Mouse (Mus musculus): ENCODE data around the gene Ndufv3. TPM values are rescaled to one million over a fixed set of nuclear protein-coding genes. Genes with fewer than 3 reads are reported as not detected.
"Not testable (repeated sequence)": the region's sequence is repeated elsewhere in the genome, so short reads cannot be mapped to it uniquely, and the experiment has no call there.

Ndufv3 gene
- polyA plus RNA-seq, 1 experiment from 2014 or later: 513 TPM

- Histone ChIP-seq H3K4me2 (ENCODE audit: low read depth, low read length) (no peak overlapping the region), H3K36me3 (ENCODE audit: control insufficient read depth, insufficient read depth, low read length) (peaks cover 23% of the 10 kb centered on the region), H3K4me1 (ENCODE audit: control insufficient read depth, insufficient read depth, low read length) (peaks cover 11% of the 10 kb centered on the region), H3K27ac (ENCODE audit: low read depth, low read length) (no peak overlapping the region), H3K9me3 (ENCODE audit: control insufficient read depth, low read length) (no peaks in the 10 kb centered on the region), H3K9ac (replicated peaks; ENCODE audit: low read depth, low read length) (no peak overlapping the region), H3K4me3 (ENCODE audit: low read depth, low read length) (no peak overlapping the region), H3K27me3 (ENCODE audit: control insufficient read depth, insufficient read depth, low read length) (no peaks in the 10 kb centered on the region)
- 95% methylated on average over 4 of the region's 4 CpGs for WGBS
- no peak for ATAC-seq (ENCODE audit: low read depth)
Measured at GRCm38 (mm10) chr17:31525114-31525513, 5.2 kb downstream of the Ndufv3 start.

- H3K27ac ChIP-seq (ENCODE audit: low read depth, low read length): no peak overlapping the region
- no peak overlapping the region for H3K4me3 ChIP-seq (ENCODE audit: low read depth, low read length)
- no peak for ATAC-seq (ENCODE audit: low read depth)
- H3K4me2 ChIP-seq (ENCODE audit: low read depth, low read length): no peak overlapping the region
- no peaks in the 10 kb centered on the region for H3K9me3 ChIP-seq (ENCODE audit: control insufficient read depth, low read length)
- no peak overlapping the region for H3K9ac ChIP-seq (replicated peaks; ENCODE audit: low read depth, low read length)
- WGBS: 100% methylated on average over 3 of the region's 3 CpGs
- no peaks in the 10 kb centered on the region for H3K27me3 ChIP-seq (ENCODE audit: control insufficient read depth, insufficient read depth, low read length)
- H3K36me3 ChIP-seq (ENCODE audit: control insufficient read depth, insufficient read depth, low read length): peaks cover 26% of the 10 kb centered on the region
- peaks cover 10% of the 10 kb centered on the region for H3K4me1 ChIP-seq (ENCODE audit: control insufficient read depth, insufficient read depth, low read length)
Measured at GRCm38 (mm10) chr17:31525816-31526215, 5.9 kb downstream of the Ndufv3 start.

- 17% methylated on average over 15 of the region's 15 CpGs for WGBS
- H3K27ac ChIP-seq (ENCODE audit: low read depth, low read length): no peak overlapping the region
- no peak overlapping the region for H3K9ac ChIP-seq (replicated peaks; ENCODE audit: low read depth, low read length)
- no peaks in the 10 kb centered on the region for H3K27me3 ChIP-seq (ENCODE audit: control insufficient read depth, insufficient read depth, low read length)
- peak overlapping the region; percentile 25; the same call in 1 of the 2 replicates for H3K4me2 ChIP-seq (ENCODE audit: low read depth, low read length)
- H3K4me1 ChIP-seq (ENCODE audit: control insufficient read depth, insufficient read depth, low read length): no peaks in the 10 kb centered on the region
- H3K36me3 ChIP-seq (ENCODE audit: control insufficient read depth, insufficient read depth, low read length): peaks cover 30% of the 10 kb centered on the region
- no peaks in the 10 kb centered on the region for H3K9me3 ChIP-seq (ENCODE audit: control insufficient read depth, low read length)
- ATAC-seq (ENCODE audit: low read depth): peak; percentile 56; the same call in 1 of the 2 replicates
- no peak overlapping the region for H3K4me3 ChIP-seq (ENCODE audit: low read depth, low read length)
Measured at GRCm38 (mm10) chr17:31529314-31529713, 9.4 kb downstream of the Ndufv3 start.

- Histone ChIP-seq H3K36me3 (ENCODE audit: control insufficient read depth, insufficient read depth, low read length) (peaks cover 30% of the 10 kb centered on the region), H3K4me3 (ENCODE audit: low read depth, low read length) (no peak overlapping the region), H3K27me3 (ENCODE audit: control insufficient read depth, insufficient read depth, low read length) (no peaks in the 10 kb centered on the region), H3K27ac (ENCODE audit: low read depth, low read length) (no peak overlapping the region), H3K4me2 (ENCODE audit: low read depth, low read length) (no peak overlapping the region), H3K9me3 (ENCODE audit: control insufficient read depth, low read length) (no peaks in the 10 kb centered on the region), H3K4me1 (ENCODE audit: control insufficient read depth, insufficient read depth, low read length) (peaks cover 10% of the 10 kb centered on the region), H3K9ac (replicated peaks; ENCODE audit: low read depth, low read length) (no peak overlapping the region)
- 88% methylated on average over 14 of the region's 14 CpGs for WGBS
- ATAC-seq (ENCODE audit: low read depth): no peak
Measured at GRCm38 (mm10) chr17:31531441-31532158, 11.7 kb downstream of the Ndufv3 start.

GRCm38 (mm10) chr17:31532331-31532730 is 12.4 kb downstream of the Ndufv3 start:
- not testable (repeated sequence) for H3K4me2 ChIP-seq (ENCODE audit: low read depth, low read length); H3K27me3 ChIP-seq (ENCODE audit: control insufficient read depth, insufficient read depth, low read length); H3K9me3 ChIP-seq (ENCODE audit: control insufficient read depth, low read length); H3K27ac ChIP-seq (ENCODE audit: low read depth, low read length); H3K9ac ChIP-seq (replicated peaks; ENCODE audit: low read depth, low read length); H3K4me3 ChIP-seq (ENCODE audit: low read depth, low read length); ATAC-seq (ENCODE audit: low read depth)
- 96% methylated on average over 3 of the region's 4 CpGs for WGBS
- H3K4me1 ChIP-seq (ENCODE audit: control insufficient read depth, insufficient read depth, low read length): peaks cover 10% of the 10 kb centered on the region
- peaks cover 27% of the 10 kb centered on the region for H3K36me3 ChIP-seq (ENCODE audit: control insufficient read depth, insufficient read depth, low read length)

GRCm38 (mm10) chr17:31535358-31535757 is 15.4 kb downstream of the Ndufv3 start:
- peaks cover 6% of the 10 kb centered on the region; the same call in 1 of the 2 replicates for H3K36me3 ChIP-seq (ENCODE audit: control insufficient read depth, insufficient read depth, low read length)
- H3K9ac ChIP-seq (replicated peaks; ENCODE audit: low read depth, low read length): peak overlapping the region; percentile 21; the same call in 1 of the 2 replicates
- H3K4me2 ChIP-seq (ENCODE audit: low read depth, low read length): peak overlapping the region; percentile 11; the same call in 1 of the 2 replicates
- WGBS: 65% methylated on average over 4 of the region's 4 CpGs
- no peak overlapping the region for H3K4me3 ChIP-seq (ENCODE audit: low read depth, low read length)
- no peaks in the 10 kb centered on the region for H3K27me3 ChIP-seq (ENCODE audit: control insufficient read depth, insufficient read depth, low read length)
- peak; percentile 36; the same call in 1 of the 2 replicates for ATAC-seq (ENCODE audit: low read depth)
- no peaks in the 10 kb centered on the region for H3K9me3 ChIP-seq (ENCODE audit: control insufficient read depth, low read length)
- peak overlapping the region; percentile 86 for H3K27ac ChIP-seq (ENCODE audit: low read depth, low read length)
- peaks cover 14% of the 10 kb centered on the region for H3K4me1 ChIP-seq (ENCODE audit: control insufficient read depth, insufficient read depth, low read length)

GRCm38 (mm10) chr17:31535871-31536629 is 16.1 kb downstream of the Ndufv3 start:
- H3K4me3 ChIP-seq (ENCODE audit: low read depth, low read length): no peak overlapping the region
- H3K4me1 ChIP-seq (ENCODE audit: control insufficient read depth, insufficient read depth, low read length): peaks cover 17% of the 10 kb centered on the region
- peaks cover 2% of the 10 kb centered on the region; the same call in 1 of the 2 replicates for H3K36me3 ChIP-seq (ENCODE audit: control insufficient read depth, insufficient read depth, low read length)
- peak overlapping the region; percentile 11; the same call in 1 of the 2 replicates for H3K4me2 ChIP-seq (ENCODE audit: low read depth, low read length)
- WGBS: 16% methylated on average over 8 of the region's 8 CpGs
- ATAC-seq (ENCODE audit: low read depth): peak; percentile 89; the same call in 1 of the 2 replicates
- H3K9me3 ChIP-seq (ENCODE audit: control insufficient read depth, low read length): no peaks in the 10 kb centered on the region
- H3K27ac ChIP-seq (ENCODE audit: low read depth, low read length): peak overlapping the region; percentile 86
- H3K27me3 ChIP-seq (ENCODE audit: control insufficient read depth, insufficient read depth, low read length): no peaks in the 10 kb centered on the region
- H3K9ac ChIP-seq (replicated peaks; ENCODE audit: low read depth, low read length): peak overlapping the region; percentile 21; the same call in 1 of the 2 replicates

- ATAC-seq (ENCODE audit: low read depth): no peak
- H3K27ac ChIP-seq (ENCODE audit: low read depth, low read length): peak overlapping the region; percentile 29; the same call in 1 of the 2 replicates
Measured at GRCm38 (mm10) chr17:31540101-31540500, 20.2 kb downstream of the Ndufv3 start.

More at GRCm38 (mm10) chr17:31540101-31540500, 20.2 kb downstream of the Ndufv3 start:
- no peak overlapping the region for H3K4me2 ChIP-seq (ENCODE audit: low read depth, low read length)
- no peaks in the 10 kb centered on the region for H3K27me3 ChIP-seq (ENCODE audit: control insufficient read depth, insufficient read depth, low read length)
- H3K4me1 ChIP-seq (ENCODE audit: control insufficient read depth, insufficient read depth, low read length): peaks cover 22% of the 10 kb centered on the region
- H3K36me3 ChIP-seq (ENCODE audit: control insufficient read depth, insufficient read depth, low read length): no peaks in the 10 kb centered on the region
- H3K4me3 ChIP-seq (ENCODE audit: low read depth, low read length): no peak overlapping the region
- H3K9me3 ChIP-seq (ENCODE audit: control insufficient read depth, low read length): no peaks in the 10 kb centered on the region
- no peak overlapping the region for H3K9ac ChIP-seq (replicated peaks; ENCODE audit: low read depth, low read length)
- 48% methylated on average over 3 of the region's 3 CpGs for WGBS

Data from neural tube, embryonic 14.5 days (tissue).